Mouse (Mus musculus): ENCODE data around the gene Tmem230. TPM values are rescaled to one million over a fixed set of nuclear protein-coding genes. Genes with fewer than 3 reads are reported as not detected.

Tmem230 gene
- polyA plus RNA-seq, 1 experiment, result not detected

GRCm38 (mm10) chr2:132195602-132196001 is 52.0 kb downstream of the Tmem230 start:
- TF ChIP-seq CTCF (IDR thresholded peaks at IDR 0.05; ENCODE audit: insufficient read depth, low read depth, low read length) (no peak), POLR2A (IDR thresholded peaks at IDR 0.05; ENCODE audit: insufficient read depth, low read depth, low read length) (no peak)
- Histone ChIP-seq H3K4me3 (ENCODE audit: insufficient read depth, low read depth, low read length) (no peak overlapping the region), H3K4me1 (ENCODE audit: control insufficient read depth, insufficient read depth, low read length) (no peaks in the 10 kb centered on the region), H3K27ac (ENCODE audit: insufficient read depth, low read depth, low read length) (no peak overlapping the region)
- 38% methylated on average over 2 of the region's 2 CpGs for WGBS

- WGBS, result 60% methylated on average over 3 of the region's 3 CpGs
- Histone ChIP-seq H3K27ac (ENCODE audit: insufficient read depth, low read depth, low read length) (no peak overlapping the region), H3K4me1 (ENCODE audit: control insufficient read depth, insufficient read depth, low read length) (no peaks in the 10 kb centered on the region), H3K4me3 (ENCODE audit: insufficient read depth, low read depth, low read length) (no peak overlapping the region)
- TF ChIP-seq POLR2A (IDR thresholded peaks at IDR 0.05; ENCODE audit: insufficient read depth, low read depth, low read length) (no peak), CTCF (IDR thresholded peaks at IDR 0.05; ENCODE audit: insufficient read depth, low read depth, low read length) (no peak)
Measured at GRCm38 (mm10) chr2:132190602-132191161, 56.9 kb downstream of the Tmem230 start.

Other genes starting within 250 kb of the Tmem230 start
- gene Rassf2, start 217.5 kb downstream of the Tmem230 start, polyA plus RNA-seq (2012; ENCODE audit: insufficient read depth, insufficient read length, low replicate concordance, missing spikeins), result not detected in 2 replicates
- not detected in 2 replicates for gene Slc23a2, start 102.7 kb downstream of the Tmem230 start, polyA plus RNA-seq (2012; ENCODE audit: insufficient read depth, insufficient read length, low replicate concordance, missing spikeins)
- gene Pcna, start 5.5 kb upstream of the Tmem230 start, polyA plus RNA-seq (2012; ENCODE audit: insufficient read depth, insufficient read length, low replicate concordance, missing spikeins), result not detected in 2 replicates
- gene Cds2, start 15.3 kb upstream of the Tmem230 start, polyA plus RNA-seq (2012; ENCODE audit: insufficient read depth, insufficient read length, low replicate concordance, missing spikeins), result 109 and 181 TPM in 2 replicates
- gene Prokr2, start 137.6 kb upstream of the Tmem230 start, polyA plus RNA-seq (2012; ENCODE audit: insufficient read depth, insufficient read length, low replicate concordance, missing spikeins), result not detected in 2 replicates

All from olfactory bulb, adult 2 months (tissue).